Mouse (Mus musculus): ENCODE results near the gene Lao1. TPM values are rescaled to one million over a fixed set of nuclear protein-coding genes. Genes with fewer than 3 reads are reported as not detected.
"Not testable (repeated sequence)": the region's sequence is repeated elsewhere in the genome, so short reads cannot be mapped to it uniquely, and the experiment has no call there.

Lao1 gene
- polyA plus RNA-seq (2014; fragmentation: Nextera tagmentation; extraction: Ambion mirVana) = not detected in 2 replicates

GRCm38 (mm10) chr4:118961141-118961628 lies at the start of gene Lao1:
Gene Lao1, plus strand, starts transcription at chr4:118961578.
- no peak for DNase-seq (ENCODE audit: low spot score)
- no peaks in the 10 kb centered on the region for H3K36me3 ChIP-seq (ENCODE audit: control insufficient read depth, insufficient read depth, low read length)
- no peak for ATAC-seq (replicated peaks; ENCODE audit: low FRiP score, low TSS enrichment, low read depth)
- H3K4me1 ChIP-seq (replicated peaks; ENCODE audit: control insufficient read depth, insufficient read depth, low read length) = no peaks in the 10 kb centered on the region
- H3K27me3 ChIP-seq (replicated peaks; ENCODE audit: control insufficient read depth, insufficient read depth, low read length) = no peaks in the 10 kb centered on the region
- no peaks in the 10 kb centered on the region for H3K9me3 ChIP-seq (ENCODE audit: control insufficient read depth, low read length)
- H3K4me2 ChIP-seq (ENCODE audit: low read length) = no peak within 1 kb of the TSS
- H3K9ac ChIP-seq (ENCODE audit: low read length) = no peak within 1 kb of the TSS
- no peak within 1 kb of the TSS for H3K4me3 ChIP-seq (ENCODE audit: low read depth, low read length)
- 74% methylated on average over 2 of the region's 2 CpGs for WGBS
- no peak within 1 kb of the TSS for H3K27ac ChIP-seq (ENCODE audit: low read depth)

GRCm38 (mm10) chr4:118917365-118917764 lies 44.0 kb upstream of the Lao1 start, which contains the start of gene Olfr1329:
Gene Olfr1329, minus strand, starts transcription at chr4:118917465.
- H3K9me3 ChIP-seq (ENCODE audit: control insufficient read depth, low read length); H3K4me3 ChIP-seq (ENCODE audit: low read depth, low read length); H3K27me3 ChIP-seq (replicated peaks; ENCODE audit: control insufficient read depth, insufficient read depth, low read length); H3K4me2 ChIP-seq (ENCODE audit: low read length); H3K4me1 ChIP-seq (replicated peaks; ENCODE audit: control insufficient read depth, insufficient read depth, low read length); H3K27ac ChIP-seq (ENCODE audit: low read depth); DNase-seq (ENCODE audit: low spot score); ATAC-seq (replicated peaks; ENCODE audit: low FRiP score, low TSS enrichment, low read depth); H3K36me3 ChIP-seq (ENCODE audit: control insufficient read depth, insufficient read depth, low read length); H3K9ac ChIP-seq (ENCODE audit: low read length): not testable (repeated sequence)
- 50% methylated on average over 2 of the region's 2 CpGs for WGBS

- H3K9ac ChIP-seq (ENCODE audit: low read length); H3K4me1 ChIP-seq (replicated peaks; ENCODE audit: control insufficient read depth, insufficient read depth, low read length); H3K4me3 ChIP-seq (ENCODE audit: low read depth, low read length); H3K27ac ChIP-seq (ENCODE audit: low read depth); H3K9me3 ChIP-seq (ENCODE audit: control insufficient read depth, low read length); H3K27me3 ChIP-seq (replicated peaks; ENCODE audit: control insufficient read depth, insufficient read depth, low read length); ATAC-seq (replicated peaks; ENCODE audit: low FRiP score, low TSS enrichment, low read depth); H3K36me3 ChIP-seq (ENCODE audit: control insufficient read depth, insufficient read depth, low read length); DNase-seq (ENCODE audit: low spot score); H3K4me2 ChIP-seq (ENCODE audit: low read length): not testable (repeated sequence)
- 87% methylated on average over 3 of the region's 3 CpGs for WGBS
Measured at GRCm38 (mm10) chr4:118931326-118931725, 30.1 kb upstream of the Lao1 start.

- no peaks in the 10 kb centered on the region for H3K4me1 ChIP-seq (replicated peaks; ENCODE audit: control insufficient read depth, insufficient read depth, low read length)
- H3K36me3 ChIP-seq (ENCODE audit: control insufficient read depth, insufficient read depth, low read length) = no peaks in the 10 kb centered on the region
- H3K27me3 ChIP-seq (replicated peaks; ENCODE audit: control insufficient read depth, insufficient read depth, low read length) = no peaks in the 10 kb centered on the region
- 69% methylated on average over 2 of the region's 2 CpGs for WGBS
- no peak for DNase-seq (ENCODE audit: low spot score)
- no peaks in the 10 kb centered on the region for H3K9me3 ChIP-seq (ENCODE audit: control insufficient read depth, low read length)
- no peak within 1 kb of the TSS for H3K4me3 ChIP-seq (ENCODE audit: low read depth, low read length)
- no peak within 1 kb of the TSS for H3K27ac ChIP-seq (ENCODE audit: low read depth)
- H3K9ac ChIP-seq (ENCODE audit: low read length) = no peak within 1 kb of the TSS
- no peak within 1 kb of the TSS for H3K4me2 ChIP-seq (ENCODE audit: low read length)
- ATAC-seq (replicated peaks; ENCODE audit: low FRiP score, low TSS enrichment, low read depth) = no peak
Measured at GRCm38 (mm10) chr4:118938512-118938911, 22.9 kb upstream of the Lao1 start, which contains the start of gene Olfr1328. Gene Olfr1328, minus strand, starts transcription at chr4:118938612.

- no peak overlapping the region for H3K4me2 ChIP-seq (ENCODE audit: low read length)
- H3K9me3 ChIP-seq (ENCODE audit: control insufficient read depth, low read length) = no peaks in the 10 kb centered on the region
- no peak overlapping the region for H3K9ac ChIP-seq (ENCODE audit: low read length)
- H3K4me3 ChIP-seq (ENCODE audit: low read depth, low read length) = no peak overlapping the region
- no peaks in the 10 kb centered on the region for H3K27me3 ChIP-seq (replicated peaks; ENCODE audit: control insufficient read depth, insufficient read depth, low read length)
- ATAC-seq (replicated peaks; ENCODE audit: low FRiP score, low TSS enrichment, low read depth) = no peak
- WGBS = 80% methylated on average over 7 of the region's 7 CpGs
- no peak for DNase-seq (ENCODE audit: low spot score)
- H3K27ac ChIP-seq (ENCODE audit: low read depth) = no peak overlapping the region
- no peaks in the 10 kb centered on the region for H3K36me3 ChIP-seq (ENCODE audit: control insufficient read depth, insufficient read depth, low read length)
- no peaks in the 10 kb centered on the region for H3K4me1 ChIP-seq (replicated peaks; ENCODE audit: control insufficient read depth, insufficient read depth, low read length)
Measured at GRCm38 (mm10) chr4:118958812-118959211, 2.6 kb upstream of the Lao1 start.

GRCm38 (mm10) chr4:118967711-118968110 lies 6.3 kb downstream of the Lao1 start:
- Histone ChIP-seq H3K4me1 (replicated peaks; ENCODE audit: control insufficient read depth, insufficient read depth, low read length) (no peaks in the 10 kb centered on the region), H3K4me2 (ENCODE audit: low read length) (no peak overlapping the region), H3K9me3 (ENCODE audit: control insufficient read depth, low read length) (no peaks in the 10 kb centered on the region), H3K27ac (ENCODE audit: low read depth) (no peak overlapping the region), H3K36me3 (ENCODE audit: control insufficient read depth, insufficient read depth, low read length) (no peaks in the 10 kb centered on the region), H3K9ac (ENCODE audit: low read length) (no peak overlapping the region), H3K4me3 (ENCODE audit: low read depth, low read length) (no peak overlapping the region), H3K27me3 (replicated peaks; ENCODE audit: control insufficient read depth, insufficient read depth, low read length) (no peaks in the 10 kb centered on the region)
- 90% methylated on average over 15 of the region's 15 CpGs for WGBS
- ATAC-seq (replicated peaks; ENCODE audit: low FRiP score, low TSS enrichment, low read depth) (no peak), DNase-seq (ENCODE audit: low spot score) (no peak)

GRCm38 (mm10) chr4:118973281-118973680 lies 11.9 kb downstream of the Lao1 start:
- no peak overlapping the region for H3K27ac ChIP-seq (ENCODE audit: low read depth)
- 78% methylated on average over 2 of the region's 2 CpGs for WGBS
- H3K27me3 ChIP-seq (replicated peaks; ENCODE audit: control insufficient read depth, insufficient read depth, low read length) = no peaks in the 10 kb centered on the region
- no peaks in the 10 kb centered on the region for H3K36me3 ChIP-seq (ENCODE audit: control insufficient read depth, insufficient read depth, low read length)
- no peaks in the 10 kb centered on the region for H3K4me1 ChIP-seq (replicated peaks; ENCODE audit: control insufficient read depth, insufficient read depth, low read length)
- H3K4me3 ChIP-seq (ENCODE audit: low read depth, low read length) = no peak overlapping the region
- no peak overlapping the region for H3K4me2 ChIP-seq (ENCODE audit: low read length)
- DNase-seq (ENCODE audit: low spot score) (no peak), ATAC-seq (replicated peaks; ENCODE audit: low FRiP score, low TSS enrichment, low read depth) (no peak)
- no peak overlapping the region for H3K9ac ChIP-seq (ENCODE audit: low read length)
- H3K9me3 ChIP-seq (ENCODE audit: control insufficient read depth, low read length) = no peaks in the 10 kb centered on the region

GRCm38 (mm10) chr4:118985291-118985690 lies 23.9 kb downstream of the Lao1 start:
- WGBS = 90% methylated on average over 4 of the region's 4 CpGs
- H3K27ac ChIP-seq (ENCODE audit: low read depth) = no peak overlapping the region
- no peak overlapping the region for H3K9ac ChIP-seq (ENCODE audit: low read length)
- H3K4me3 ChIP-seq (ENCODE audit: low read depth, low read length) = no peak overlapping the region
- H3K27me3 ChIP-seq (replicated peaks; ENCODE audit: control insufficient read depth, insufficient read depth, low read length) = no peaks in the 10 kb centered on the region
- H3K36me3 ChIP-seq (ENCODE audit: control insufficient read depth, insufficient read depth, low read length) = no peaks in the 10 kb centered on the region
- H3K9me3 ChIP-seq (ENCODE audit: control insufficient read depth, low read length) = no peaks in the 10 kb centered on the region
- H3K4me1 ChIP-seq (replicated peaks; ENCODE audit: control insufficient read depth, insufficient read depth, low read length) = no peaks in the 10 kb centered on the region
- ATAC-seq (replicated peaks; ENCODE audit: low FRiP score, low TSS enrichment, low read depth) (no peak), DNase-seq (ENCODE audit: low spot score) (no peak)
- no peak overlapping the region for H3K4me2 ChIP-seq (ENCODE audit: low read length)

- H3K36me3 ChIP-seq (ENCODE audit: control insufficient read depth, insufficient read depth, low read length) = no peaks in the 10 kb centered on the region
- no peaks in the 10 kb centered on the region for H3K9me3 ChIP-seq (ENCODE audit: control insufficient read depth, low read length)
- 9% methylated on average over 3 of the region's 3 CpGs for WGBS
- ATAC-seq (replicated peaks; ENCODE audit: low FRiP score, low TSS enrichment, low read depth) (no peak), DNase-seq (ENCODE audit: low spot score) (no peak)
- H3K27ac ChIP-seq (ENCODE audit: low read depth) = no peak overlapping the region
- H3K9ac ChIP-seq (ENCODE audit: low read length) = no peak overlapping the region
- H3K4me2 ChIP-seq (ENCODE audit: low read length) = no peak overlapping the region
- H3K4me1 ChIP-seq (replicated peaks; ENCODE audit: control insufficient read depth, insufficient read depth, low read length) = no peaks in the 10 kb centered on the region
- H3K4me3 ChIP-seq (ENCODE audit: low read depth, low read length) = no peak overlapping the region
- no peaks in the 10 kb centered on the region for H3K27me3 ChIP-seq (replicated peaks; ENCODE audit: control insufficient read depth, insufficient read depth, low read length)
Measured at GRCm38 (mm10) chr4:118988535-118988934, 27.2 kb downstream of the Lao1 start.
